Mouse (Mus musculus): ENCODE results near the gene Mrvi1. TPM values are rescaled to one million over a fixed set of nuclear protein-coding genes. Genes with fewer than 3 reads are reported as not detected.
A peak's percentile ranks its signal among the peaks of the same experiment; 100 is the strongest.
"Not testable (repeated sequence)": the region's sequence is repeated elsewhere in the genome, so short reads cannot be mapped to it uniquely, and the experiment has no call there.

Gene Mrvi1
- total RNA-seq, 2 experiments from 2014 or later: 4.7 to 5.2 TPM

GRCm38 (mm10) chr7:110941701-110942530 lies 40.3 kb downstream of the Mrvi1 start:
- DNase-seq (ENCODE audit: low spot score): peak; percentile 72

GRCm38 (mm10) chr7:110941116-110941521 lies 41.1 kb downstream of the Mrvi1 start:
- no peak for DNase-seq (ENCODE audit: low spot score)

DNA sequence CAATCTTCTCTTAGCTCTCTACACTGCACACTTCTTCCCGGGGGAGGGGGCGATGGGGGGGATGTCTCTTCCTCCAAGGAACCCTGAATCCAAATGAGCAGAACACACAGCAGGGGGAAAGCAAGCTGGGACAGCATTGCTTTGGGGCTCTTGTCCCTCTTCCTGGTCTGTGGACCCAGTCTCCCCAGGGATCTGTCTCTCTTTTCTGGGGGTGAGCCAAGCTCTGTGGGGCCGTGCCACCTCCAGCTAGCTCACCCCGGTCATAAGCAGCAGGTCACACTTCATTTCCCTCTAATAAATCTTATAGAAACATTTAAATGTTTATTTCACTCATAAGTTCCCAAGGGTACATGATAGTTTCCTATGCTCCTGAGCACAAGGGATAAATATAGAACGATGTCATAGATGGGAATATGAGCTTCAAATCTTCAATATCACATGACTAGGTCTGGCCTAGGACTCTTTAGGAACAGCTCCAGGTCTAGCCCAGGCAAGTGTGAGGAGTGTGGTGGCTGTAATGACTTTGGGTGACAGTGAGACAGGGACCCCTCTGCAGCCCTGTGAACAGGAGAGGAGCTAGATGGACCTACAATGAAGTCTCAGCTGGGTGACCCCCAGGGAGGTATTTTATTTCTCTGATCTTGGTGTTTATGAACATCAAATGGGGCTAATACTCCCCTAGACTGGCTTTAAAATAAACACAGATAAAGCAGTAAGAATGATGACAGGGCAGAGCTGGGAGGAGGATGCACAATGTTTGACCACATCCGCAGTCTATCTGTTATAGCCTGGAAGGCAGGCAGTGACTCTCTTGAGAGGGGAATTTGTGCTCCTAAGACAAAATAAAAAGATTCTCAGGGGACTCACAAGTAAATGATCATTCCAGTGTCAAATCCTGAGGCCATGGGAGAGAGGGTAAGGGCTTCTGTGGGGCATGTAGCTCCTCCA lies 46.2 kb downstream of the Mrvi1 start:
- no peak for DNase-seq (ENCODE audit: low spot score)

DNA sequence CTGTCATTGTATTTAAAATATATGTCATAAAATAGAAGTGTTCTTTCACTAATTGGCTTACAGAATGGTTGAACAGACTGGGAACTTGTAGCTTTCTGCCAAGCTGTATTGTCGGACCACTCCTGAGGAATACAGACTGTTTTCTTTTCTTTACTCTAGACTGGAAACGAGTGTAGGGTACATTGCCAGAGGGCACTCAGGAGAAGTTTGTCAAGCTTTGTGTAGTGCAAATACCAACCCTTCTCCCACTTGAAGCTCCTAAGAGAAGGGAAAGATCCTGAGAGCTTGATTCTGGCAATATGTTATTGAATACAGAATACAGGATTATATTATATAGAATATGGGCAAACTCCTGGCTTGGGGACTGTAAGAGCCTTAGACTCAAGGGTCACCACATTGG lies 48.3 kb downstream of the Mrvi1 start:
- DNase-seq (ENCODE audit: low spot score): no peak

DNA sequence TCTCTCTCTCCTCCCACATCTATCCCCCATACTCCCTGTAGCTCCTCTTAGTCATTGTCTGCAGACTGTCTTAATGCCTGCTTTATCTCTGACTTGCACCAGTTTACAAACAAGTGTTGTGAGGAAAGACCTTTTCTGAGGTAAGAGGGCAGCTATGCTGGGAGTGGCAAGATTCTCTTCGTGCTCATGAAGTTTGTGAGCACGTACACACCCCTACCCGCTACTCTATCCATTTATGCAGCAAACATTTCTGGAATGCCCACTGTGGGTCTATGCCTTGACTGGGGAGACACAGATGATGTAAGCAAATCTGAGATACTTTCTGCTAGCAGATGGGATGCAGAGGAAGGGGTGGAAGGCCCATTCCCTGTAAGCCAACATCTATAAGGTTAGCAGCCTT lies 48.9 kb downstream of the Mrvi1 start:
- no peak for DNase-seq (ENCODE audit: low spot score)

DNA sequence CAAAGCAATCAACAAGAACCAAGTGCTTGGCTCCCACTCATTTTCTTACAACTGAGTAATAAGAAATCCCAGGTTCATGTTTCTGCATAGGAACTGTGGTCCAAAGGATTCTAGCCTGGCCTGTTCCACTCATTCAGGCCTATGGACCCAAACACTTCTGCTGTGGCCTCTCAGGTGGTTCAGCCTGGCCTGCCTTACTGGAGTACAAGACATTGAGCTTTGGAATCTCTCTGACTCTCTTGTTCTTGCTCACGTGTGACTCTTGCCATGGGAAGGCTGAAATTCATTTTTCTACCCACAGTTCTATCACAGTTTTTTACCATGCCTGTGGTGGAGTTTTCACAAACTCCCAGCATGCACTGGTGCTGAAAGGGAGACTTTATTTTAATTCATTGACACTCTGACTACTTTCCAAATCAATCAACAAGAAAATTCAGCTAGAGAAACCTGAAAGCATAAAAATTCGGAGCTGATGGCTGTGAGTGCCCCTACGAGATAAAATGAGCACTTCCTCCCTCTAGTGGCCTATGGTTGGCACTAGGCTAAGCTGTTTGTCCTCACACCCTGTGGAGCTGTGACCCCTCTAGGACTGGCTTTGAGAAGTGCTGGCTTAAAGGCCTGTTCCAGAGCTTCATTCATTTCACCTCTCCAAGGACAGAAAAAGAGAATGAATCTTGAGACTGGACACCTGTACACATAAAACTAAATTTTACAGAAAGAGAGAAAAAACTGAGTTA lies 52.0 kb downstream of the Mrvi1 start:
- peak; percentile 51 for DNase-seq (ENCODE audit: low spot score)

DNA sequence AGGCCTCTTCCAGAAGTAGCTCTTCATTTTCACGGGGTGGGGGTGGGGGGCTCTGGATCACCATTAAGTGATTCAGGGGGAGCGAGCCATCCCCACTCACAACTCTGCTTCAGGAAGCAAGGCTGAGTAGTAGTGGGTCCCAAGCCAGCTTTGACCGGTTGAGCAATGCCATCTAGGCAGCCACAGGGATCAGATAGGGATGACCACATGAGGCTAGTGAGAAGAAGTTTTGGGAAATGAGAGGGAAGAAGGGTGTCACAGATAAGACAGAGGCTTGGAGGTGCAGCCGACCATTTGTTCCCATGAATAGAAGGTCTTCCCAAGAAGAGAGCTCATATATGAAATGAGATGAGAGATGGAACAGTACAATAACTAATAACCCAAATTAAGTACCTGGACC lies 55.7 kb downstream of the Mrvi1 start:
- no peak for DNase-seq (ENCODE audit: low spot score)

GRCm38 (mm10) chr7:110920331-110921261 lies 61.7 kb downstream of the Mrvi1 start:
- no peak for DNase-seq (ENCODE audit: low spot score)

- no peak for DNase-seq (ENCODE audit: low spot score)
Observed at GRCm38 (mm10) chr7:110919721-110920120, 62.5 kb downstream of the Mrvi1 start.

DNA sequence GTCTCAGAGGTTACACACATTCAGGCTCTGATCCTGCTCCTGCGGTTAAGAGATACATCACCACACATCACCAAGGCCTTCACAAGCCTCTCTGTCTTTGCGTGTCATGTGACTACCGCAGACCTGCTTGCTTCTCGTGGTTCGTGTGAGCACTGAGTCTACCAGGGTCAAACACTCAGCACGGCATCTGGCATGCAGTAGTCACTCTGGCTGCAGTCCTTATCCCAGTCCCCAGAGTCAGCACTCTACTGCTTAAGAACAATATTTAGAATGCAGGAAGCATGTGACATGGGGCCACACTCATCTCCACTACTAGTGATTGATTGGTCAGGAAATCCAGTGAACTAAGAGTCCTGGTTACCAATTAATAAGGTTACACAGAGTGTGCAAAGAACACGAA lies 66.3 kb downstream of the Mrvi1 start:
- DNase-seq (ENCODE audit: low spot score): no peak

- no peak for DNase-seq (ENCODE audit: low spot score)
Observed at GRCm38 (mm10) chr7:110914531-110914930, 67.7 kb downstream of the Mrvi1 start.

DNA sequence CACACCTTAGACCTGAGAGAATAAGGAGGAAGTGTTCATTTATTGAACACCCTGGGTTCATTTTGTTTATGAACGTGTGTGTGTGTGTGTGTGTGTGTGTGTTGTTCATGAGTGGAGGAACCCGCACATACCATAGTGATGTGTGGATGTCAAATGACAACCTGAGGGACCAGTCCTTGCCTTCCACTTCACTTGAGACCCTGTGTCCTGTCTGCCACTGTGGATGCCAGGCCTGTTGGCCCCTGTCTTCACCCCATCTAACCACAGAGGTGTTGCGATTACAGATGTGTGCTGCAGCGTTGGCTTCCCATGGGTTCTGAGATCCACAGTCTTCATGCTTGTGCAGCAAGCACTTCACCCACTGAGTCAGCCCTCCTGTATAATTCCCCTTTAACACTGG lies 68.5 kb downstream of the Mrvi1 start:
- no peak for DNase-seq (ENCODE audit: low spot score)

DNA sequence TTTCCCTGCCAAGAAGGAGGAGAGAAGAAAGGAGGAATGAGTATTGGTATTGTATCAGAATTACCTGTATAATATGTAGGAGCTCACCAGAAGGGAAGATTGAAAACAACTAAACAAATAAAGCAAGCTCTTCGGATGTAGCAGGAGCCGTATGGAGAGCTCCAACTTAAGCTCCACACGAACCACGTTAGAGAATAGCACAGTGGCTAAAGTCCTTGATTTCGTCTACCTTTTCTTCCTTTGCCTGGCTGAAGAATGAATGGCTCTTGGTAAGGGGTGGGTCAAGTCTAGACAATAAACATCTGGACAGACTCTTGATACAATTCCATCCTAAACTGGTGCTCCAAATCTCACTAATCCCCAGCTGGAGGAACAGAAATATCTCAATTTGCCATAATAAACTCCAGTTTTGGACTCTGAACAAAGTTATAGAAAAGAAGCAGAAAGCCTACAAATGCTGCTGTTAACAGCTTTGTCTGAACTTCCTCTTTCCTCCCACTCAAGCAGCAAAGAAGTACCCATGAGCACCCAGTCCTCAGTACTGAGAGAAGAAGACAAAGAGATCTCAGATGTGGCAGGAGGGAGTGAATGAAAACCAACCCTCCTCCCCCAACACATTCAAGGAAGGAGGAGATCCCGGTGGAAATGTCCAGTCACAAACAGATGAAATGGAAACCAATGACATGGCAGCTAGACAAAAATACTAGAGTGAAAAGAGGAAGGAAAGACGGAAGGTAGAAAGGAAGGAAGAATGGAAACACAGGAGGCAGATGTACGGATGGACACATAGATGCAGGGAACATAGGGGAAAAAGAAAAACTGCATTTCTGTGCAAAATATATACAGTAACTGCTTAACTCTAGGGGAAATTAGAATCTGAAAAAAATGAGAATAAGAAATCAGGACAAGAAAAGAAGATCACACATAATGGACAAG lies 73.8 kb downstream of the Mrvi1 start:
- no peak for DNase-seq (ENCODE audit: low spot score)

GRCm38 (mm10) chr7:110906566-110906965 lies 75.7 kb downstream of the Mrvi1 start:
- DNase-seq (ENCODE audit: low spot score): no peak

DNA sequence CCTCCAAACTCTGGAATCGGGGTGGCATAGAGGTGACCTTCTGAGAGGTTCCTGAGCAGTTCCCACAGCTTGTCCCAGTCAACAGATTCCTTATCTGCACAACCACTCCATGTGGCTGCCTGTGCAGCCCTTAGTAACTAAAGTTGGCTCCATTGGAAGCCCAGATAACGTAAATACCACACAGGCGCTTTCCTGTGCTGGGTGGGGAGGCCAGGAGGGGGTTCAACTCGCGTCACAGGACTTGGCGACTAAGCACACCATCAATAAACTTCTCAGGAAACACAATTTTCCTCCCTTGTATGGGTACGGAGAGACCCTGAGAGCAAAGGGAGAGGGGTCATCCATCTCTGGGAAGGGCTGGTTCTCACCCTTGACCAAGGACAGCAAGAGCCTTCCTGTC lies 79.0 kb downstream of the Mrvi1 start:
- DNase-seq (ENCODE audit: low spot score): no peak

DNA sequence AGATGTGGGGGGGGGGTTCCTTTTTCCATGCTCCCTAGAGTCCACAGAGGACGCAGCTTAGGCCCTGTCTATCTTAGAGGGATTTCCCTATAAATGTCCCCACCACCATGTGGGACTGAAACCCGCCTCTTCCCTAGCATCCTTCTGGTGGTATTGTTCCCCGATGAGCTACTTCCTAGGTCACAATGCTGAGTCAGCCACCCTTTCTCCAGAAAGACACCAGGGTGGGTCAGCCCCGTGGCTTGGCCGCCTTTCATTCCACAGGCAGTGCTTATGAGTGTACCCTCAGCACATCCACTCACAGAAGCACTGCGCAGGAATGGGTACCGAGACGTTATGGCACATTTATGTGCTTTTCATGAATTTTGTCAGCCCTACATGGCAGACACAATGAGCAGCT lies 85.1 kb downstream of the Mrvi1 start:
- DNase-seq (ENCODE audit: low spot score): no peak

DNA sequence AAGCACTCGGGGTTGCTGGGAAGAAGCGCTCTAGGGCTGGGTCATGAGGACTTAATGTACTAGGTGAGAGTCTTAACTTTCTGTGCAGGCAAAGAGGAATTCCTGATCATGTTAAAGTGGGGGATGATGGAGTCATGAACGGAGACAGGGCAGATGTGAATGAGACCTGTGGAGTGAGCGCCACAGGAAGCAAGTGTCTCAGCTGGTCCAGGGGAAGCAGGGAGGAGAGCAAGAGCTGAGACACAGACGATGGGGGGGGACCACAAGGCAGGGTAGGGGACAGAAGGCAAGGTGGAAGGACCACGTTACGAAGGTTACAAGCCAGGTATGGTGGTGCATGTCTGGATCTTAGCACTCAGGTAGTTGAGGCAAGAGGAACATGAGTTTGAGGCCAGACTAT lies 85.8 kb downstream of the Mrvi1 start:
- DNase-seq (ENCODE audit: low spot score): no peak

DNA sequence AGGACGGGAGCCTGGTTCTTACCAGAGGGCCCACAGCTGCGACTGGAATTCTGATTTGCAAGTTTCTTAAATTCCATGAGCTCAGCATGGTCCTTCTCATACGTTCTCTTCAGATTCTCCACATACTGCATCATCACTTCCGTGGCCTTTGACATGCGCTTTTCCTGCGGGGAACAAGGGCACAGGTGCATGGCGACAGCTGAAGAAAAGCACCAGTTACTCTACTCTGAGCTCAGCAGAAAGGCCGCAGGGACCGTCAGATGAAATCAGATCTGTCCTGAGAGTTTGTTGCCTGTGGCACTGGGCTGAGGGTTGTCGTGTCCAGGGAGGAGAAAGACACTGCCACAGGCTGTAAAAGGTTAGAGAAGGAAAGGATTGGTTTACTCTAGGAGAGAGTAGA lies 86.5 kb downstream of the Mrvi1 start:
- DNase-seq (ENCODE audit: low spot score): not testable (repeated sequence)

GRCm38 (mm10) chr7:110894673-110895072 lies 87.6 kb downstream of the Mrvi1 start:
- DNase-seq (ENCODE audit: low spot score): no peak
